Mouse (Mus musculus) cerebellum, postnatal 14 days (tissue): ENCODE measurements around the gene Ddb2.

ENCODE experiments used
- DNase-seq, 2 experiments: peaks; one replicate each; pipeline ENCODE4 v3.0.0; 2021; ENCODE audit warnings: mixed read lengths in 2 of 2

Gene Ddb2

DNA sequence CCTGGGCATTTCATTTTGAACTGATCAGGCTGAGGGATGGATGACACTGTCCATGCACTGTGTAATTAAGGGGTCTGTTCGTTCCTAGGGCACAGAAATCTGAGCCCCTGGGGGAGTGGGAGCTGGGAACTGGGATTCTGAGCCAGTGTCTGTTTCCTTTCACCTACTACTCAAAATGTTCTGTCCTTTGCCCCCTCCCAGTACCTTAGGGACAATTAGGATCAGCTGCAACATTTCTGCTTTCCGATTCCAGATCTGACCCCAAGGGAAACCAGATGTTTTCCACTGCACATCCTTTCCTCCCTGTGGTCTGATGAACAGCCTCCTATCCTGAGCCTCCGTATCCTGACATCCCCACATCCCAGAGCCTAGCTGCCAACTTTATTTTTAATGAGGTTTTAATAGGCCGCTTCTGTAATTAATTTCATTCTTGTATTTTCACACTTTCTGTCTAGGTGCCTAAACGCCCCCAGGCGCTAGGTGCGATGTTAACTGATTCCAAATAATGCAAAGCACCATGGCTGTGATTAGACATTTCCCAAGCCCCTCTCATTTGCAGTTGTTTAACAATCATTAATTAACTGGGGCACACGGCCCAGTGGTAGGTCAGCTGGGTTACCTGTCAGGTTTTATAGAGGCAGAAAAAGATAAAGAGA is 18.1 kb upstream of the Ddb2 start:
- DNase-seq, result no peak

DNA sequence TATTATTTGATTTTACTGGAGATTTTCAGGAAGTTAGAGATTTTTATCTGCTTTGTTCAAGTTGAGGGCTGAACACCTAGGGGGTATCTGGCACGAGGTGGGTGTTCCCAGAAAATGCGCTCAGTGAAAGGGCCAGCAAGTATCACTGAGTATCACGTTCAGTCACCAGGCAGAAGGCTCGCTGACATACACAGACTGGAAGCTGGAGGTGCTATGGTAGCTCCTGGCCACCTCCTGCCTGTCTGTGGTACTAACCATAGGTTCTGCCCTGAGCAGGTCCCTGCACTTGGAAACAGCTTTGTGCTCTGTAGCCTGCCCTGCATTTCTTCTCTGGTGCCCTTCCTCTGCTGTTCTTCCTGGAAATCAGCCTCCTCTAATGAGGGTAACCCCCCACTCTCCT is 15.7 kb upstream of the Ddb2 start:
- no peak for DNase-seq

DNA sequence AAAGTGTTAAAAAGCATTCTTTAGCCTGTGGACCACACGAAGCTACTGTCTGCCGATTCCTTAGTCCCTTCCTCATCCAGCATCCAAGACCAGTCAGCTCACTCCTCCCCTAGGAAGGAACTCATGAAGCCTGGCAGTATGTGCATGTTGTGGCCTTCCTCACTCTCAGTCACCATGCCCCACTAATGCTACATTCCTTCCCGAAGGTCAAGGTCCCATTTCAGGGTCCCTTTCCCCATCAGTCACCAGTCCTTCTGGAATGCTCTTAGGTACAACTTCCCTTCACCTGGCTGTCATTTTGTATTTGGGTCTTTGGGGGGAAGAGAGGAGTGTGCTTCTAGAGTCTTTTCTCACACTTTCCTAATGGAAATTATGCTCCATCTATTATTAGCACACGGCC is 15.2 kb upstream of the Ddb2 start:
- DNase-seq, result no peak

DNA sequence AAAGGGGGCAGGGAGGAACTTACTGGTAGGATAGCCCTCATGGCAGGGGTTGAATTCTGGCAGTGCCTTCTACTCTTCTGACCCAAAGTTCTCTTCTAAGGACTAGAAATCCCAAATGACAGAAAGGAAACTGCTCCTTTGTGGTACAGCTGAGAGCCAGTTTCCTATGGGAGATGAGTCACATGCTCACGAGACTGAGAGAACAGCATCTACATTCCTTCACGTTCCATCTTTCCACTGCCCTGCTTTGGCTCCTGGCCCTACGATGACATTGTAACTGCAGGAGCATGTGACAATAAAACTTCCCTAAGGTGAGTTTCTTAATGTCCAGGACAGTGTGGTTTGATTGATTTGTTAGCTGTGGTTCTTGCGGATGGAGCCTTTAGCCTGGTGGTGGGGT is 11.6 kb upstream of the Ddb2 start:
- DNase-seq, result no peak

DNA sequence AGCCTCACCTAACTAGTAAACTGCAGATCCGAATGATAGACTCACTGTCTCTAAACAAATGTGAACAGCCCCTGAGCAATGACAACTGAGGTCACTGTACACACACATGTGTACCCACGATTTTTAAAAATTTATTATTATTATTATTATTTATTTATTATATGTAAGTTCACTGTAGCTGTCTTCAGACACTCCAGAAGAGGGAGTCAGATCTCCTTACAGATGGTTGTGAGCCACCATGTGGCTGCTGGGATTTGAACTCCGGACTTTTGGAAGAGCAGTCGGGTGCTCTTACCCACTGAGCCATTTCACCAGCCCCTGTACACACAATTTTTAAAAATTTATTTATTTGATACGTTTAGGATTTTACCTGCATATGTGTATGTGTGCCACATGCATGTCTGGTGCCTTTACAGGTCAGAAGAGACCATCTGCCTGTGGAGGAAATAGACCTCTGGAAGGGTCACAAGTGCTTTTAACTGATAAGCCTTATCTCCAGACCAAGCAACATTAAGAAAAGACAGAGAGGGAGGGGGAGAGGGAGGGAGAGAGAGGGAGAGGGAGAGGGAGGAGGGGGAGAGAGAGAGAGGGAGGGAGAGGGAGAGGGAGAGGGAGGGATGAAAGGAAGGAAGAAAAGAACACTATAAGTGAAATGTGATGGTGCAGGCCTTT is 7.9 kb upstream of the Ddb2 start:
- no peak for DNase-seq

DNA sequence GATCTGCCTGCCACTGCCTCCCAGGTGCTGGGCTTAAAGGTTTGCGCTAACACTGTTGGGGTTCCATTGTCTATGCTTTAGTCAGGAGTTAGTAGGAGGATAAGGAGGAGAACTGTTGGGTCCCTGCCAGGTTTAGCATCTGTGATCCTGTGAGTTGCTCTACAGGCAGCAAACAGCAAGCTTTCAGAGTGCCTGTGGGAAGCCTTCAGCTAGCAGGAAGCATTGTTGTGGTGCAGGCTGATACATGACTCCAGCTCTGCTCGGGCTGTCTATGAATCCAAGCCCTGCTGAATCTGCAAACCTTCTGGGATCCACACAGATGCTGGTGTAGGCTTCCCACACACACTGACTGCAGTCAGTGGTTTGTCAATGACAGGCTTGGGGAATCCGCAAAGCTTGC is 6.6 kb upstream of the Ddb2 start:
- peak in 1 of 2 experiments; percentile 24 for DNase-seq

DNA sequence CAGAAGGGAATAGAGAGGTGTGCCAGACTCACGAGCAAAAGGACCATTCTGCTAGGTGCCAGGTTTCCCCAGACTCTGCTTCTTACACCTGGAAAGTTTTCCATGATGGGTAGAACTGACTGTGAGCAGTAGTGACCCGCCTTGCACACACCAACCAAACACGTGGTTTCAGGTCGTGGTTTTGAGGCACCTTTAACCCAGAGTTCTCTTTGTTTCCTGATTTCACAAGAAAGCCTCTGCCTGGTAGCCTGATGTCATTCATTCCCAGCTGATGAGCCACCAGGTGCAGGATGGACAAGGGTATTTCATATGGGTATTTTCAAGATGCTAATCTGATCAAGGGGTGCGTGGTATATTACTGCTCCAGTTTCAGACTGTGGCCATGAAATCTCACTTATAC is 5.8 kb upstream of the Ddb2 start:
- DNase-seq, result no peak

DNA sequence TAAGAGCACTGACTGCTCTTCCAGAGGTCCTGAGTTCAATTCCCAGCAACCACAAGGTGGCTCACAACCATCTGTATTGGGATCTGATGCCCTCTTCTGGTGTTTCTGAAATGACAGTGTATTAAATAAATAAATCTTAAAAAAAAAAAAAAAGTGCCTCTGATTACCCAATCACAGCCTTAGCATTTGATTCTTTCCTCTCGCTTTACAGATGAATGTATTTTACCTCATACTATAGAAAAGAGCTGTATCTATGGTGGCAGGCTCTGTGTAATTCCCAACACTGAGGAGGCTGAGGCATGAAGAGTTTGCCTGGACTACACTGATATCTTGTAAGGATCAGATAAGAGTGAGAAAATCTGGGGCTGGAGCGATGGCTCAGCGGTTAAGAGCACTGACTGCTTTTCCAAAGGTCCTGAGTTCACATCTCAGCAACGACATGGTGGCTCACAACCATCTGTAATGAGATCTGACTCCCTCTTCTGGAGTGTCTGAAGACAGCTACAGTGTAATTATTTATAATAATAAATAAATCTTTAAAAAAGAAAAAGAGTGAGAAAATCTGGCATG is 814 bp upstream of the Ddb2 start:
- peak; percentile 19 to 30 for DNase-seq

DNA sequence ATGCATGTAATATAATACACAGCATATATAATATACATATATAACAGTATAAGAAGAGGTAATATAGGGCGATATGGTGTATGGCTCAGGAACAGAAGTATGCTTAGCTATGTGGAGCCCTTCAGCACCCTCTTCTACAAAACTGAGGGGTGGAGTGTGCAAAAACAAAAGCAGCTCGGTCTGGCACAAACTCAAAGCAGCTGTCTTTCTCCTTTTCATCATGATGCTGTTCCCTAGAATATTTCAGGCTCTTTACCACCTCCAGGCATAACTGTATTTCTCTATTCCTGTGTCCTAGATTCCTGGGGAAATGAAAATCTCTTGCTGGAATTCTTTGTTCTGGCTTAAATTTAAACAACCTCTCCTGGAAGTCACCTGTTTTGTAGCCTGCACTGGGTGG is 7.0 kb downstream of the Ddb2 start:
- no peak for DNase-seq

DNA sequence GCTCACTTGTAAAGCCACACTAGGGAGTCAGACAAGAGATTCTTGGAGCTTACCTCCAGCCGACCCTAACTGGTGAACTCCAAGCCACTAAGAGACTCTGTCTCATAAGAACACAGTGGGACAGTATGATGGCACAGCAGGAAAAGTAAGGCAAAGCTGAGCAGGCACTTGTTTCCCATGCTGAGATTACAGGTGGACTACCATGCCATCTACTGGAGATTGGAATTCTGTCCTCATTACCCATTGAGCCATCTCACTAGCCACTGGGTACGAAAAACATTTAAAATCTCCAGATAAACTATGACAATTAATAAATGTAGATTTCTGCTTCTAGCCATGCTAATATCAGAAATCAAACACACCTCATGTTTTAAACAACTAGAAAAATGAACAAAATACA is 13.2 kb downstream of the Ddb2 start:
- peak; percentile 14 to 32 for DNase-seq

DNA sequence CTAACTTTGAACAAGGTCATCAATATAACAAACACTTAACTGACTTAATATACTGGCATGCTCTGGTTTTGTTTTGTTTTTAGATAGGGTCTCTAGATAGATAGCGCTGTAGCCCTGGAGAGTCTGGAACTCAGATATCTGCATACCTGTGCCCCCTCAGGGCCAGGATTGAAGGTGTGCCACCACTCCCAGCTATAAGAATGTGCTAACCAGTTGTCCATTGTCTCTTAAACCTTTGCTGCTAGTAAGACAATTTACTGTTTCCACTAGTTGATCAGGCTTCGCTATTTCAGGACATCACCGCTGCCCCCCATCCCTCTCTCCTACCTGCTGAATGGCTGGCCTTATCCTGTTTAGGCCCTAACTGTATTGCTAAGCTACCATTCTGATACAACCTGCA is 16.3 kb downstream of the Ddb2 start:
- DNase-seq, result no peak

DNA sequence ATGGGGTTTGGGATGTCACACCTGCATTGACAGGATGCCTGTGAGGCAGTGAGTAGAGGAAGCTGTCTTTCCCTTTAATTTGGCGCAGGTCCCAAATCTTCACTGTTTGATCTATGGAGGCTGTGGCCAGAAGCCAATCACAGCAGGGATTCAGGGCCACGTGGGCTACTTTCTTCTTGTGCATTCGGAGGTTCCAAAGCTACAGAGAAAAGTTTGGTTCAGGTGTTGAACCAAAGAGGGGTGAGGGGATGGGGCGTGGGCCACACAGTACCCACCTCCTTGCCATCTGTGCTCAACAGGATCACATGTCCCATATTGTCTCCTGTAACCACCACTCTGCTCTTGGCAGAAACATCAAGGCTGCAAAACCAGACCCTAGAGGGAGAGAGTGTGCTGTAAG is 19.8 kb downstream of the Ddb2 start:
- peak; percentile 63 to 73 for DNase-seq

DNA sequence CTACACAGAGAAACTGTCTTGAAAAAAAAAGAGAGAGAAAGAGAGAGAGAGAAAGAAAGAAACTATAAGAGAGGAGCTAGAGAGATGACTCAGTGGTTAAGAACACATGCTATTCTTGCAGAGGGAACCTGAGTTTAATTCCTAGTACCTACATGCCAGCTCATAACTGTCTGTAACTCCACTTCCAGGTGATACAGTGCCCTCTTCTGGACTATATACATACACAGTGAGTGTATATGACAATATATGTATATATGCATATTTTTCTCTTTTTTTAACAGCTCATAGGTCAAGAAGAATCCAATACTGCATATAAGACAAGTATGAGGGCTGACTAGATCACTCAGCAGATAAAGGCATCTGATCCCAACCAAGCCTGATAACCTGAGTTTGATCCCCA is 23.5 kb downstream of the Ddb2 start:
- no peak for DNase-seq

DNA sequence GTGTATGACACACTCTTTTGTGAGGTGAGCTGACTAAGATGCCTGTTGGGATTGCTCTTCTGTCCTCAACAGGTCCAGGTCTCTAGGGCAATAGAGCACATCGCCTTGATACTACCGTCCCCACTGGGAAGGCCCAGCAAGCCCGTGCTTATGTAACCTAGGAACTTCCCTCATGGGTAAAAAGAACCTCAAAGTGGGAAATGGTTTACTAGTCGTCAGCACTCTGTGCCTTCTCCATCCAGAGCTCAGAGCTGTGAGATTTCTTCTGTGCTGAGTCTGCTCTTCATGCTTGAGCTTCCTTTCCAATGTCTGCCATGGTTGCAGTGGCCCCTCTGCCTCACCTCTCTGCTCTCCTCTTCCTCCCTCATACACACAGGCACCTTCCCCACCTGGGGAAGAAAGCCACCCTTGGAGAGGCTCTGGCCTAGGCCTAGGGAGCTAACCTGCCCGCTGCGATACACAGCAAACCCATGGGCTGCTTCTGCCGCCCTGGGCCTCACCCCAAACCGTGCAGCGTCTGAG is 30.5 kb downstream of the Ddb2 start:
- DNase-seq, result no peak

DNA sequence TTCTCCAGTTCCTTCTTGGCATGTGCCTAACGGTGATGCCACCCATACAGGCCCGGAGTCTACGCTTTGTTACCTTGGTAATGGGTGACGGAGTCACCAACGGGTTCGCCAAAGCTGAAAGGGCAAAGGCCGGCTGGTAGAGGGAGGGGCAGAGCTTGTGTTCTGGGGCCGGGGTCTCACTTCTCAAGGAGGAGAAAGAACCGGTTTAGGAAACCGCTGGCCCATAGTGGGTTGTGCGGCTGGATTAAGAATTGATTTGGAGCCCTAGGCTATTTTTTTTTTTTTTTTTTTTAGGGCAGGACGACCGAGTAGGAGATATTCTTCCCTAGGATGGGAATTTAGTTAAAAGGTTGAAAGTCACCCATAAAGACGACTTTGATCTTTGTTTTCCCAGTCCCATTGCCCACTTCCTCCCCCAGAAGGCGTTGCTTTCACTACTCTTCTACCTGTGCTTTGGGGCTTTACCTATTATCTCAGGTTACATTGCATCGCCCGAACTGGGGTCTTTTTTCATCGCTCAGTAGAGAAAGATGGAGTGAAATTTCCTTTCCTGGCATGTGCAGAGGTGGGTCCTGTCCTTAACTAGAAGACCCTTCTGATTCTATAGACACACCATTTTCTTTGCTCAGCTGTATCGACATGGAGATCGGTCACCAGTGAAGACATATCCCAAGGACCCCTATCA is 33.7 kb downstream of the Ddb2 start:
- no peak for DNase-seq

DNA sequence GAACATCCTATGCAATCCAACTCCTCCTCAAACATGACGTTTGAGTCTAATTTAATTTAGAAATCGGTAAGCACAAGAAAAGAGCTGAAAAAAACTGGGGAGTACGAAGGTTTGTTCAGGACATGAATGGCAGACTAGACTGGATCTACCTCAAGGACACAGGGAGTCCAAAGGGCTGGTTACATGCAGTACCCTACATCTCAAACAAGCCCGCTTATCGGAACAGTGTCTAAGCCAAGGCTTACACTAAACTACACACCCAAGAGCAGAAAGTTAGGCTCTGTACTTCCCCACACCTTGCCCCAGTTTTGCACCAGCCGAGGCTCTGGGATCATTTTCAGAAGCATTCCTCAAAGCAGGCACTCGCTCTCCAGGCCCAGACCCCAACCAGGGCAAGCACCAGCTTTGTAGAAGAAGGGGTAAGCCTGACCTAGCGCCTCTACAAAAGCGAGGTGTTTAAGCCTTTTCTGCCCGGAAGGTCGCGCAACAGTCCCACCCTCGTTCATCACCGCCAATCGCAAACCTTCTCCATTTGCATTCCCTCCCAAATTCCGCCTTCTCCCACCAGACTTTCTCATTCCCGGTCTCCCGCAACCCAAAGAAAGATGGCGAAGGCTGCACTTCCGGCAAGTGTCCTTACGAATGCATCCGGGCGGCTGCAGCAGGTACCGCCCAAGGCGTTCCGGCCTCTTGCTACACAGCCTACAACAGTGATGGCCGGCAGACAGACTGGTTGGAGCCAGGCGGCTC is 34.4 kb downstream of the Ddb2 start, which contains the start of the genes Nr1h3 and Acp2:
Nr1h3 (minus strand) TSS at position 613 of the 750 bp plus-strand sequence.
Acp2 (plus strand) TSS at position 664 of the 750 bp plus-strand sequence.
- peak; percentile 96 to 98 for DNase-seq

DNA sequence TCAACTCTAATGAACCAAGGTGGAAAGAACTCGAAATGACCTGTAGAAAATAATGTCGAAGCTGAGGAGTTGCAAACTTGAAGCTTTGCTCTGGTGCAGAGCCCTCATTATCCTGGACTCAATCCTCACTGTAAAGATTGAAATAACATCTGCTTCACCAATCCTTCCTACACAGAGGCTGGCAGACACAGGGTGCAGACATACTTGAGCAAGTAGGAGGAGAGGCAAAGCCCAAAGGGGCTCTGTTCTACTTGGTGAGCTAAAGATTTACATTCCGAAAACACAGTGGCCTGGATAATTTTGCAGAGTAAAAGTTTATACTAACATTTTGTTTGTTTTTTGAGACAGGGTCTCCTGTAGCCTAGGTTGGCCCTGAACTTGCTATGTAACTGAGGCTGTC is 37.9 kb downstream of the Ddb2 start:
- DNase-seq, result no peak

DNA sequence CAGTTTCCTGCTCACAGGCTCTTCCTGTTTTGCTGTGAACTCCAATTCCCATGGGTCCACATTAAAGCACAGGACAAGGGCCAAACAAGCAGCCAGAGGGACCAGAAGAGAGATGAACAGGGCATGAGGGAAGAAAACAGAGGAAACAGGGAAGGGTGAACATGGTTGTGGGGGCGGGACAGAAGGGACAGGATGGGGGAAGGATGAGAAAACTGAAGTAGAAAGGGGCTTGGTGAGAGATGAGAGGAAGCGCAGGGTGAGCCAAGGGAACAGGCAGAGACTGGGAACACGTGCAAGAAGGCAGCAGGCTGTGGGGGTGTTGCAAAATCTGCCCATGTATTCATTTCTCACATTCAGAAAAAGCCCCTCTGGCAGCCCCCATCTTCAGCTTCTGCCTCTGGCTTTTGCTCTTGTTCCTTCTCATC is 40.2 kb downstream of the Ddb2 start:
- DNase-seq, result no peak

DNA sequence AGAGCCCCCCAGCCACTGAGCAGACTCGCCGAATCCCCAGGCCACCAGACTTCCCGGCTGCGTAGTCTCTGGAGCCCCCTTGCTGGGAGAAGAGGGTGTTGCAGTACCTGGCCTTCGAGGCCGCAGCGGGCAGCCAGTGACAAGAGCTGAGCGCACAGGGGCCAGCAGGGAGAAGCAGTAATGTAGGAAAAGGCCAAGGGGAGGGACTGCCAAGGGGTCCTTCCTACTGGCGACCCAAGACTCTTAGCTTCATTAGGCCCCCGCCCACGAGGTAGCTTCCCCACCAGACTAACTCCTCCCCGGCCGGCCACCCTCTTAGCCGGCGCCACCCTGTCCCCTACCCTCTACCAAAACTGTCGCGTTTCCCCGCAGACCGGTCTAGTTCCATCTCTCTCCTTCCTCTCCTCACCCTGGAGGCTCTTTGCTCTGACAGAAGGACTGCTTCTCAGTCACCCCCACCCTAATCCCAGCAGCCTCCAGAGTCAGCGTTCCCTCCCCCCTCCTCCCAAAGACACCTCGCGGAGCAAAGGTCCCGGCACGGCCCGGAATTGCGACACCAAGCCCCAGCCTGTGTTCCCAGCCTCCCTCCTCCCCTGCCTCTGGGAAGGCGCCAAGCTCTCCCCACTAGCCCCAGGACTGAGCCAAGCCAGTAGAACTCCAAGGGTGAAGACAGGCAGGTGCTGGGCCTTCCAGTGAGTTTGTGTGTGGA is 42.0 kb downstream of the Ddb2 start:
- DNase-seq, result peak; percentile 49 to 62

DNA sequence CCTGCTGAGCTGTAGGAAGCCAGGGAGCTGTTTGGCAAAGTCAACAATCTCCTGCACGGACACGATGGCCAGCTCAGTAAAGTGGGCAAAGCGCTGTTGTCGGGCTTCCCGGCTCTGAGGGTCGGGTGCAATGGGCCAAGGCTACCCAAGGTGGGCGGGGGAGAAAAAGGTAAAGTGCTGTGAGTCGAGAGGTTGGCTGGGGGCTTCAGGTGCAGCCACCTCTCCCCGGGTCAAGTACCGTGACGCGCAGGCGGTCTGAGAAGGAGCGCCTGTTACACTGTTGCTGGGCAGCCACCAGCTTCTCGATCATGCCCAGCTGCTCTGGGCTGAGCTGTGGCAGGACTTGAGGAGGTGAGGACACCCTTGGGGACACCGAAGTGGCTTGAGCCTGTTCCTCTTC is 46.3 kb downstream of the Ddb2 start:
- no peak for DNase-seq

DNA sequence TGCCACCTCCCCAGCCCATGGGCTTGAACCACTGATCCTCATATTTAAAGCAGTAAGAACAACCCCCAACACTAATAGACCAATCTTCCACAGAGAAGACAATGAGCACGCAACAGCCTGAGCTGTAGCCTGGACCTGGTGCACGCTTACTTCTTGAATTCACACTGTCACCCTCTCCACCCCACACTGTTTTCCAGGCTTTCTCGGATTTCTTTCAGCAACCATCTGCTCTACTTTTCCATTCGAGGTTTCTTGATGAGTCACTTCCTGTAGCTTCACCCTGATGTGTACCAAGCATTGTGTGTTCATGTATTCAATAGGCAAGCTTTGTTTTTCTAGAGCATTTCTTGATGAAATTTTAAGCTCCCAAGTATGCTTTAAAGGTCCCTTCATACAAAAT is 49.4 kb downstream of the Ddb2 start:
- DNase-seq, result no peak

DNA sequence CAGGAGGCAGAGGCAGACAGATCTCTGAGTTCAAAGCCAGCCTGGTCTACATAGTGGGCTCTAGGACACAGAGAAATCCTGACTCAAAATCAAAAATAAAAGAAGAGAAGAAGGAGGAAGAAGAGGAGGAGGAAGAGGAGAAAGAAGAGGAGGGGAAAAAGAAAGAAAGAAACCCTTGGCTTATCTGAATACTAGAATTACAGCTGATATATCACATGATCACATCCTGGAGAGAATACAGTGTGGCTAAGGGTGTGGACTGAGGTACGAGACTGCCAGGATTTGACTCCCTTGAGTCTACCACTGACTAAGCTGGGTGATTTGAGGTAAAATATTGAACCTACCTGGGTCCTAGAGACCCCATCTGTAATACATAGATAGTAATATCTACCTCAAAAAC is 50.6 kb downstream of the Ddb2 start:
- DNase-seq, result no peak
